Comparison of ENCODE assay signal across 25 mouse cellular contexts in the genomic region with DNA sequence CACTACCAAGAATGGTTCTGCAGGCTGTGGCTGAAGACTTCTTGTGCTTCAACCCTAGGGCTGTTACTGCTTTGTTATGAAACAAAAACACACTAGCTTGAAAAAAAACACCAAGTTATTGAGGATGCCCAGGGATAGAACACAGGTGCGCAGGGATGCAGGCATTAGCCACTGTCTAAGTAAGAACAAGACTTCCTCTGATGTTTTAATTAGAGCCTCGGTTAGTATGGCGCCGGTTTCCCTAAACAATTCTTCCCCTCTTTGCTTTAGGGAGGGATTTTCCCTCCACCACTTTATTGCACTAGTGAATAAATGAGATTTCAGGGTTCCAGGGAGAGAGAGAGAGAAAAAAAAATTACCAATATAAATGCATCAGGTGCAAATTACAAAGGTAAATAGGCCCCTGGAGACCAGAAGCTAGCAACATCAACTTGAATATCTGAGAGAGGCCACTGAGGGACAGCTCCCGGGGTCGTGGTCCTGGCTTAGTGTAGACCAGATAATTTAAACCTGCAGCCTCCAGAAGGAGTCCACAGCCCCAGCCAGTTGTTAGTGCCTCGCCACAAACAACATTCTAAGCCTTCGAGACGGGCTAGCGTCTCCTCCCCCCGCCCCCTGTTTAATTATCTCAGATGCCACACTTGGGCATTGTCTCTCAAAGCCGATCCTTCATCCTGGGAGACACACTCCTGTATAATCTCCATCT.
A peak's percentile ranks its signal among the peaks of the same experiment; 100 is the strongest.
DNase-seq lines count a peak whose midpoint lies in the region; ATAC-seq lines count a peak whose summit lies in the region.
"Had no signal": no experiment of that assay in that cellular context is flagged by ENCODE, and none has a peak within 500 bp of the region (broad histone marks: within the 10 kb centered on the region; RNA-seq: fewer than 3 reads in every experiment).

No protein-coding gene starts in this region.

- H3K4me1 ChIP-seq in forebrain, embryonic 11.5 days (replicated peaks; ENCODE audit: control insufficient read depth, insufficient read depth, low read length) = peaks cover 8% of the 10 kb centered on the region; the same call in 1 of the 2 replicates
- peaks cover 6% of the 10 kb centered on the region; the same call in 1 of the 2 replicates for H3K4me1 ChIP-seq in forebrain, embryonic 15.5 days
- H3K4me1 ChIP-seq in neural tube, embryonic 12.5 days = peaks cover 8% of the 10 kb centered on the region; the same call in 1 of the 2 replicates
- peaks cover 24% of the 10 kb centered on the region for H3K4me1 ChIP-seq in midbrain, embryonic 15.5 days

- no peaks in the 10 kb centered on the region for H3K36me3 ChIP-seq in forebrain, embryonic 11.5 days (ENCODE audit: control insufficient read depth, insufficient read depth, low read length)
- H3K36me3 ChIP-seq in forebrain, embryonic 15.5 days = no peaks in the 10 kb centered on the region
- H3K36me3 ChIP-seq in neural tube, embryonic 12.5 days = no peaks in the 10 kb centered on the region
- H3K36me3 ChIP-seq in midbrain, embryonic 15.5 days (replicated peaks) = no peaks in the 10 kb centered on the region
- H3K36me3 ChIP-seq: heart, embryonic 10.5 days; intestine, embryonic 15.5 days; limb, embryonic 12.5 days had no signal

- no peak overlapping the region for H3K4me2 ChIP-seq in forebrain, embryonic 11.5 days (ENCODE audit: low read depth, low read length, severe bottlenecking)
- H3K4me2 ChIP-seq in forebrain, embryonic 15.5 days (replicated peaks) = no peak overlapping the region
- no peak overlapping the region for H3K4me2 ChIP-seq in neural tube, embryonic 12.5 days (replicated peaks)
- peak overlapping the region; percentile 4; the same call in 1 of the 2 replicates for H3K4me2 ChIP-seq in midbrain, embryonic 15.5 days
- H3K4me2 ChIP-seq: intestine, embryonic 15.5 days; limb, embryonic 12.5 days; liver, embryonic 11.5 days had no signal

- ATAC-seq in forebrain, embryonic 11.5 days (replicated peaks; ENCODE audit: low FRiP score) = 0 out of 2 replicates have a peak, but pooled peaks have one; percentile 45
- ATAC-seq in forebrain, embryonic 15.5 days (replicated peaks) = no peak
- ATAC-seq in neural tube, embryonic 12.5 days (ENCODE audit: low FRiP score, low read depth) = peak; percentile 26; the same call in 1 of the 2 replicates
- no peak; the same call in 1 of the 2 replicates for ATAC-seq in midbrain, embryonic 15.5 days (replicated peaks)
- ATAC-seq: CD4-positive, CD25-positive, alpha-beta regulatory T cell, adult 4 months; intestine, embryonic 15.5 days; liver, postnatal 0 days; lung, postnatal 0 days had no signal

- H3K4me3 ChIP-seq in forebrain, embryonic 11.5 days (ENCODE audit: low read depth, low read length) = no peak overlapping the region
- no peak overlapping the region for H3K4me3 ChIP-seq in forebrain, embryonic 15.5 days
- H3K4me3 ChIP-seq in neural tube, embryonic 12.5 days = no peak overlapping the region
- no peak overlapping the region for H3K4me3 ChIP-seq in midbrain, embryonic 15.5 days
- H3K4me3 ChIP-seq: heart, embryonic 10.5 days; intestine, embryonic 15.5 days; layer of hippocampus, adult 2 months; limb, embryonic 12.5 days had no signal

- WGBS in forebrain, embryonic 11.5 days = 18% methylated on average over 12 of the region's 12 CpGs
- 17% methylated on average over 12 of the region's 12 CpGs for WGBS in forebrain, embryonic 15.5 days
- whole genome bisulfite sequencing in neural tube, embryonic 12.5 days = 30% methylated on average over 12 of the region's 12 CpGs
- 18% methylated on average over 12 of the region's 12 CpGs for WGBS in midbrain, embryonic 15.5 days

- H3K9ac ChIP-seq in forebrain, embryonic 11.5 days (ENCODE audit: low read length) = no peak overlapping the region
- H3K9ac ChIP-seq in forebrain, embryonic 15.5 days (replicated peaks) = no peak overlapping the region
- no peak overlapping the region for H3K9ac ChIP-seq in neural tube, embryonic 12.5 days
- no peak overlapping the region for H3K9ac ChIP-seq in midbrain, embryonic 15.5 days
- H3K9ac ChIP-seq: intestine, embryonic 15.5 days; limb, embryonic 12.5 days; liver, postnatal 0 days had no signal

- H3K9me3 ChIP-seq in forebrain, embryonic 11.5 days (ENCODE audit: control insufficient read depth, low read length) = no peaks in the 10 kb centered on the region
- H3K9me3 ChIP-seq in forebrain, embryonic 15.5 days = no peaks in the 10 kb centered on the region
- no peaks in the 10 kb centered on the region for H3K9me3 ChIP-seq in neural tube, embryonic 12.5 days
- no peaks in the 10 kb centered on the region for H3K9me3 ChIP-seq in midbrain, embryonic 15.5 days
- H3K9me3 ChIP-seq: heart, embryonic 10.5 days; intestine, embryonic 15.5 days; limb, embryonic 12.5 days had no signal

- H3K27me3 ChIP-seq in forebrain, embryonic 11.5 days (ENCODE audit: control insufficient read depth, insufficient read depth, low read length) = no peaks in the 10 kb centered on the region
- H3K27me3 ChIP-seq in forebrain, embryonic 15.5 days = no peaks in the 10 kb centered on the region
- no peaks in the 10 kb centered on the region for H3K27me3 ChIP-seq in neural tube, embryonic 12.5 days (replicated peaks)
- peaks cover 4% of the 10 kb centered on the region; the same call in 1 of the 2 replicates for H3K27me3 ChIP-seq in midbrain, embryonic 15.5 days (replicated peaks)
- H3K27me3 ChIP-seq: intestine, embryonic 15.5 days; limb, embryonic 12.5 days had no signal

- H3K27ac ChIP-seq in forebrain, embryonic 11.5 days (ENCODE audit: low read depth, low read length) = 0 out of 2 replicates have a peak overlapping the region, but pooled peaks have one; percentile 32
- H3K27ac ChIP-seq in forebrain, embryonic 15.5 days (replicated peaks) = no peak overlapping the region
- no peak overlapping the region for H3K27ac ChIP-seq in neural tube, embryonic 12.5 days
- no peak overlapping the region for H3K27ac ChIP-seq in midbrain, embryonic 15.5 days
- H3K27ac ChIP-seq: heart, embryonic 10.5 days; intestine, embryonic 15.5 days; layer of hippocampus, adult 2 months; limb, embryonic 12.5 days; stomach, postnatal 0 days had no signal

- DNase-seq in forebrain, embryonic 11.5 days (ENCODE audit: low spot score) = no peak
- DNase-seq in neural tube, embryonic 10.5 days (ENCODE audit: extremely low spot score, low spot score) = no peak
- DNase-seq in kidney, postnatal 4 days = no peak
- DNase-seq in heart, adult 11 months = no peak
- DNase-seq: adrenal gland, postnatal 36 days; cerebellum, adult 9-10 months; heart, postnatal 4 days; kidney, adult 9 months; kidney, postnatal 14 days; layer of hippocampus, postnatal 36 days; liver, postnatal 0 days; right cerebral cortex, postnatal 14 days; thymus, adult 2 months; thymus, postnatal 4 days had no signal

Comparison
In these comparisons a context has a peak if more than half of its experiments do, and no peak if none do; other contexts are left out.
1. ATAC-seq: peak in forebrain, embryonic 11.5 days (single experiment) and neural tube, embryonic 12.5 days (single experiment); none in forebrain, embryonic 15.5 days (single experiment) and midbrain, embryonic 15.5 days (single experiment).